Mouse (Mus musculus) cerebellum, postnatal 25 days (tissue): ENCODE data around the gene Mtfmt.

Experiments
- DNase-seq, 2 experiments: peaks; one replicate each; pipeline ENCODE4 v3.0.0; 2021; ENCODE audit warnings: mixed read lengths in 2 of 2

Mtfmt gene

DNA sequence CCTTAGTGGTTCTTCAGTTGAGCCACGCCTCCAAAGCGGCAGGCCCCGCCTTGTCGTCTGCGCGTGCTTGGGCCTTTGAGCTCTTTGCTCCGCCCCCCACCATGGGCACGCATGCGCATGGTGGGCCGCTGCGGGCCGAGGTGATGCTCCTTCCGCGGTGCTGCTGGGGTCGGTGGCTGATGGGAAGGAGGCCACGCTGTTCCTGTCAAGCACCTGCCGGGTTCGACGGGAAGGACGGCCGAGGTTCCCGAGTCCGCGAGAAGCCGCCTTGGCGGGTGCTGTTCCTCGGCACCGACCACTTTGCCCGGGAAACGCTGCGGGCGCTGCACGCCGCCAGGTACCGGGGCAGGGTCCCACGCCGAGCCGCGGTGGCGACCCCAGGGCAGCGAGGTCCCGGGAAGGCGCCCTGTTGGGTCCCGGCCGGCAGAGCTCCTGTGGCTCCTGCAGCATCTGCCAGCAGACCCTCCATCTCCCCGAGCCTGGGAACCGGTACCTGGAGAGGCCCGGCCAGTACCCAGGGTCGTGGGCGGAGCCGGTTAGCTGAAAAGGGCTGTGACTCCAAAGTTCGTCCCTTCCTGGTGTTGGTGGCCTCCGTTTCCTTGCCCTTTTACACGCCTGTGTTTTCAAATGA lies at the start of gene Mtfmt:
Mtfmt (plus strand) TSS at position 112 of the 631 bp plus-strand sequence.
- peak; percentile 91 to 96 for DNase-seq

DNA sequence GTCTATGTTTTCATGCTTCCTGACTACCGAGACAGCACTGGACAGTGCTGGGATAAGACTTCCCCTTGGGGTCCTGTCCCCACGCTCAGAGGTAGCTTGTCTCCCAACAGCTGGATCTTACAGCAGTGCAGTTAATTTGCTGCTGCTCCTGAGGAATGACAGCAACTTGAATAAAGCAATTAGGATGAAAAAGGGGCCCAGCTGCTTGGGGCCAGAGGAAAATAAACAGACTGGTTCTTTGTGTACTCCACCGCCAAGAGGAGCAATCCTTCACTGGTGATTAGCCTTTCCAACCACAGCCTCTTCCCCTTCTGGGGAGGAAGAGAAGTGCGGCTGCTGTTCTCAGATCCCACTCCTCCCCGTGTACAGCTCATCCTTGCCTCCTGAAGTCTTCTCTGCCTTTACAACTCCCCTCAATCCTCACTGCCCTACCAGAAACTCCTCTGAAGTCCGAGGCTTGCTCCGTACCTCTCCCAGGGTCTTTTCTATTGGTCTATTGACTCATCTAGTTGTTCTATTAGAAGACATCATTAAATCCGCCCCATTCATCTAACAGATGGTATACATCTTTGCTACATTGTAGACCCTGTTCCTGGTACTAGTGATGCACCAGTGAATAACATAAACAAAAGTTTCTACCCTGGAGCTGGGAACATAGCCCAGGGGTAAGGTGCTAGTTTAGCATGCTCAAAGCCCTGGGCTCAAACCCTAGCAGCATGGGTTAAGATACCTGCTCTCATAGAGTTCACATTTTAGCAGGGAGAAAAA lies 49.0 kb upstream of the Mtfmt start:
- DNase-seq = no peak

DNA sequence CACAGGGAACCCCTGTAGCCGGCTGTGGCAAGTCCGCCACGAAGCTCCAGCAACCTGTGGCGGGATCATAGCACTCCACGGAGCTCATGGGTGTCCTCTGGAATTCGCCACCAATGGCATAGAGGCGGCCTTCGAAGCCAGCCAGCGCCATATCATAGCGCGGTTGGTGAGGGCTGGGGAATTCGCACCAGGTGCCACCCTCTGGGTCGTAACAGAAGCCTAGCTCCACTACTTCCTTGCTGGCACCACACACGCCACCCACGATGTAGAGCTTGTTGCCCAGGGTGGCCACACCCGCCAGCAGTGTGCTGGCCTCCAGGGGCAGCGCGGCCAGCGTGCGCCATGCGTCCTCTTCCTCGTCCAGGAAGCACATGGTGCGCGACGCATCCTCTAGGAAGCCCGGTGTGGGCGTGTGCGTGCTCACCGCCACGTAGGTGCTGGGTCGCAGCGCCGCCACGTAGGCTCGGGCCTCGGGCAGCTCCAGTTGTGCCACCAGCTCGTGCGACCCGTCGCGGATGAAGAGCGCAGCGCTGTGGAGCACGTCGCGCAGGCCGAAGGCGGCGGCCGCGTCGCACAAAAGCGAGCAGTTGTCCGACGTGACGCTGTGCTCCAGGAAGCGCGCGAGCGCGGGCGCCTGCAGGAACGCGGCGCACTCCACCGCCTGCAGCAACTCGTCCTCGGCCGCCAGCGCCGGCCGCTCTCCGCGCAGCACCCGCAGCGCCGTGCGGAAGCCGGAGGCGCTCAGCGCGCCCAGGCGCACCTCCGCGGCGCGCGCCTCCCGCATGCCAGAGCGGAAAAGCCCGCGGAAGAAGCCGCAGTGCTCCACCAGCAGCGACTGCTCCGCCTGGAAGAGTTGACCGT lies 44.6 kb upstream of the Mtfmt start:
- DNase-seq = no peak

DNA sequence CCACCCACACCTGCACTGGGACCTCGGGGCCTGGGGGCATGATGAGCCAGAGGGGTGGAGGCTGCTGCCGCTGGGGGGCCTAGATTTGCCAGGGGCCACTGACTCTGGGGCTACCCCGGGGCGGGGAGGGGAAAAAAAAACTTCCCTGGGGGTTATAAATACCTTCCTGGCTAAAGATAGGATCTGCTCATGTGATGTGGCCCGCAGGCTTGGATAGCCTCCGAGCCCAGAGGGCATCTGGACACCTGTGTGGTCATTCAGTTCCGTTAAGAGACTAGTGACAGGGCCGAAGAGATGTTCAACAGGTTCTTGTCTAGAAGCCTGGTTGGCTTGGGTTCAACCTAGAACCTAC lies 44.0 kb upstream of the Mtfmt start, which contains the start of gene Kbtbd13:
Kbtbd13 (minus strand) TSS at position 40 of the 352 bp plus-strand sequence.
- no peak for DNase-seq

DNA sequence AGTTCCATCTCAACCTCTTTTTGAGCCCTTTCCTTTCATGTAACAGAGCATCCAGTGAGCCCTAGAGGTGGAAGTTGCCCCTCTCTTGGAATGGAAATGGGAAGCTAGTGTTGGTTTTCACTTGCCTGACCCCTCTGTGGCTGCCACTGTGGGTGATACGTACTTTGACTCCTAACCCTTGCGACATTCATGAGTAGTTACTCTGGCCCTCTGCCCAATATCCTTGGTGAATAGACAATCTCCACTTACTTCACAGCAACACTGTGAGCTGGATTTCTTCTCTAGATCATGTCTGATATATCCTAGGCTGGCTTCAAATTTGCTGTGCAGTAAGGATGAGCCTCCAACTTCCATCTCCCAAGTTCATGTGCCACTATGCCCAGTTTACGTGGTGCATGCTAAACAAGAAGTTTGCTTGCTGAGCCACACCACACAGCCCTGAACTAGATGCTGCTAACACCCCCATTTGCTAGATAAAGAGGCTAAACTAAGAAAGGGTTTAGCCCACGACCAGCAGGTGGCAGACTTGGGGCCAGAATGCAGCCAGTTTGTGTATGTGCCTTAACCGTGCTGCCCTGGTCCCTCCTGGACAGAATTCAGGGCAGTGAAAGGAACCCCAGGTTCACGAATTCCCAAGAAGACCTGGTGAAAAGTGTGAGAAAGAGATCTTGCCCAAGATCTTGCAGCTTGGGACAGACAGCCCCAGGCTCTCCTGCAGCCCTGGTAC lies 42.8 kb upstream of the Mtfmt start:
- peak; percentile 63 to 81 for DNase-seq

DNA sequence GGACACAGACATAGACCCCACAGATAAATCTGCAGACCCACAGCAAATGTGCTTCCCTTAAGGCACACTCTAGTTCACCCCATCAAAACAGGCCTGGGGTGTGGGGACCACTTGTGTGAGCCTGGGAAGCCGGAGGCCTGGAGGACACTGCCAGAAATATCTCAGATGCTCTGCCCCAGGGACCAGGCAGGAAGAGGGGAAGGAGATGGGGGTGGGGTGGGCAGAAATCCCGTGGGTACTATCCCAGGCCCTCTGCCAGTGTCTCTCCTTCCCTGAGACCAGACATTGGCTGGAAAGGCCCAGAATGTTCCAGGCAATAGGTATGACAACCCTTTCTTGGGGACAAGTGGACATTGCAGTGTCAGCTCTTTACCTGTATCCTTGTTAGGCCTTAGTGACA lies 42.0 kb upstream of the Mtfmt start:
- DNase-seq = no peak

DNA sequence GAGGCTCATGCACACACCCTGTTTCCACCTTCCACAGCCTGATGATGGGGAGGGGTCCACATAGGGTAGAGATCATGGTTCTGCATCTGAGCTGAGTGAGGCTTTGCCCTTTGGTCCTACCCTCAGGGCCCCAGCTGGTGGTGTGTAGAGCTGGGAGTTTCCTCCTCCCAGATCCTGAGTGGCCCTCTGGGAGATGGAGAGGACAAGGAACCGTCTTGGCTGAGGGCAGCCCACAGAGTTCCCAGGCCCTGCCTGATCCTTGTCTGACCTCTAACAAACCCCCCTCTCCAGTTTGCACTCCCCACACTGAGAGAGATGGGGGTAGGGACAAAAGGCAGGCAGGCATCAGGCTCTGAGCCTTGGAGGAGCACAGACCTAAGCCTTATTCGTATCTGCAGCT lies 41.2 kb upstream of the Mtfmt start:
- no peak for DNase-seq

DNA sequence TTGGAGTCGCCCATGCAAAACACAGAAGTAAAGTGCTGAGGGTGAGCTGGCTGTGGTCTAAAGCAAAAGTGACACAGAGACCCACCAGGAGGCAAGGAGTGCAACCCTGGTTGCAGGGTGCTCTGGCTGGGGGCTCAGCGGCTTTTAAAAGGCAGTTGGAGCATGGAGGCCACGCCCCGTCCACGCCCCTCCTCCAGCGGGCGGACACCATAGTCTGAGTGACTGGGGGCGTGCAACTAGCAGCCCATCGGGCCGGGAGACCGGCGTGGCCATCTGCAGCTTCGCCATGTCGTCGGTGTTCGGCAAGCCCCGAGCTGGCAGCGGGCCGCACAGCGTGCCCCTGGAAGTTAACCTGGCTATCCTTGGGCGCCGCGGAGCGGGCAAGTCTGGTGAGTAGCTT lies 37.3 kb upstream of the Mtfmt start, which contains the start of gene Rasl12:
Rasl12 (plus strand) TSS at position 228 of the 400 bp plus-strand sequence.
- DNase-seq = peak; percentile 52 to 69

DNA sequence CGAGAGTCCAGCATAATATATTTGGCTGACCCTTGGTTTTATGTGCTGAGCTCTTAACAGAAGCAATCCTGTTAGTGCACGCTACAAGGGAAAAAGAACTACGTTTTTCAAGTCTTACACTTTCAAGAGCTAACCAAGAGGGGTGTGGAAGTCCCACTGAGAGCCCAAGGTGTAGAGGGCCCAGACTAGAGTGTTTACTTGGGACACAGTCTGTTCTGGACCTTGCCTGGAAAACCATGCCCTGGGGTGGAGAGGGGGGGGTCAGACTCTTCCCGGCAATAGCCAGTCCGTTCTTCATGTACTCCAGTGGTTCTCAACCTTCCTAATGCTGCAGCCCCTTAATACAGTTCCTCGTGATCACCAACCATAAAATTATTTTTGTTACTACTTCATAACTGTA lies 35.6 kb upstream of the Mtfmt start:
- DNase-seq = no peak

DNA sequence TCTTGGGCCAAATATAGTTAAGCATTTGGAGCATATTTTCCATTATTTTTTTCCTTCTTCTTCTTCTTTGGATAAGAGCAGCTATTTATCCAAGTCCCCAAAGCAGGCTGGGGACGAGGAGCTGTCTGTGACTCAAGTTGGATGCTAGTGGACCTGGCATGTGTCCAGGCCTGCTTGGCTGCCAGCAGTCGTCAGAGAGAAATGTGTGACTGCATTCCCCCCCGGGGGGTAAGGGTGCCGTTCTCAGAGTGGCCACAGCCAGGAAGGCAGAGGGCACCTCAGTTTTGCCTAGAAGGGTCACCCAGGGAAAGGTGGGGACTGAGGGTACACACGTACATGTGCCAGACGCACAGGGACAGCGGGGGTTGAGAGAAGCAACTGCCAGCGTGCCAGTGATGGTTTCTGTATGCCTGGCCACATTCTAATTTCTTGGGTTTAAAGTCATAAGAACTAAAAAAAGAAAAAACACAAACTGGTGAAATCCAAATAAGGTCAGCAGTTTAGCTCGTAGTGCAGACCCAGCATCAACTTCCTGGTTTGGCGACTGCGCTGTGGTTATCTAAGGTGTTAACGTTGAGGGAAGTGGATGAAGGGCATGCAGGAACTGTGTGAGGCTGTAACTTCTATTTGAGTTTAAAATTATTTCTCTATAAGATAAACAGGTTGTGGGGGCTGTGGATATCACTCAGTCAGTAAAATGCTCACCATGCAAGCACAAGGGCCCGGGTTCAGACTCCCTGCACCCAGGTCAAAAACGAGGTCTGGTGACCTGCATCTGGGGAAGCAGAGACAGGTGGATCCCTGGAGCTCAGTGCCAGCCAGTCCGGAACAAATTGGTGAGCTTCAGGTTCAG lies 31.0 kb upstream of the Mtfmt start:
- peak; percentile 81 to 87 for DNase-seq

DNA sequence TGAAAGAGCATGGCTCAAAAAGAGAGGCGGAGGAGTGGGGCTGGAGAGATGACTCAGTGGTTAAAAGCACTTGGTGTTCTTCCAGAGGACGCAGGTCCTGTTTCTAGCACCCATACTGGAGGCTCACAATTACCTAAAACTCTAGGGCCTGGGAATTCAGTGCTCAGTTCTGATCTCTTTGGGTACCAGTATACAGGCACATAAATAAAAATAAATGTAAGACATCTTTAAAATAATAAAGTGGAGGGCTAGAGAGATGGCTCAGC lies 30.5 kb upstream of the Mtfmt start:
- DNase-seq = no peak

DNA sequence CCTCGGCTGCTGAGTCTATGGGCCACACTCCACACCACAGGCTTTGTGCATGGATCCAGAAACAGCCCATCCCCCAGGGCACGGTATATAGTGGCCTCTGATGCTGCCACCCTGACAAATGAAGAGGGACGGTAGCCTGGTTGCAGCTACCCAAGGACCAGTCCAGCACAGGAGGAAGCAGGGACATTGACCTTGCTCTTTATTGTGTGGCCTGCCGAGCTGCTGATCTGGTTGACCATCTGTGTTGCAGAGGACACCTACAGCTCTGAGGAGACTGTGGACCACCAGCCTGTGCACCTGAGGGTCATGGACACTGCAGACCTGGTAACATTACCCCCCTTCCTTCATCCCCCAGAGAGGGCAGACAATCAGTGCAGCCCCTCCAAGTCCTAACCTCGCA lies 28.3 kb upstream of the Mtfmt start:
- no peak for DNase-seq

DNA sequence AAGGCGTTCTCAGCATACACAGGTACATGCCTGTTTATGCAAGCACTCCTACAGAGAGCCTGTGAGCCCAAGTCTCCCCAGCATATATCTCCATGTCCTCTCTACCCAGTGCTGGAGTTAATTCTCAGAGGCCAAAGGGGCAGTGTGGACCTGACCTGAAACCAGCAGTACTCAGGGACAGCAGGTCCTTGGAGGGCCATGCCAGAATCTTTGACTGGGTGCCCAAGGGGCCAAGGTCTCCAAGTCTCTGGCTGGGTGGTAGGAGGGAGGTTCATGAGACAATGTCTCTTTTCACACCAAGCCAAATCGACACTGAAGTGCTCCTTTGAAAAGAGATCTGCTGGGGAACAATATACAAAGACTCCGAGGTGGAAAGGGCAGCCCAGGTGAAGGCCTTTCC lies 27.7 kb upstream of the Mtfmt start:
- no peak for DNase-seq

DNA sequence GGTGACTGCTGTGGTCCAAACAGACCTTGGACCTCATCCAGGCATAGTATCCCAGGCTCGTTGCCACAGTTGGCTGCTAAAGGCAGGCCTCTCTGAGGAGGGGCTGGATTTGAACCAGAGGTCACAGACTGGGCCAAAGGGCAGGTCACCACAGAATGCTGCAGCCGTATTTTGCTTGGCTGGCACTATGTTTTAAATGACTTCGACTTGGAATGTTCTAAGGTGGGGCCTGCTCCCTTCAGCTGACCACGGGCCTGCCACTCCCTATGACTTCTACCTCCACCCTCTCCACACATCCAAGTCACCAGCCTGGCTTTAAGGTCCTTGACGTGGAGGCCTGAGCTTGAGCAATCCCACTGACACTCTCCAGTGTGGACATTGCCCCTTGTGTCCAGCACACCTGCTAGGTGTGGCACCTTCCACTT lies 26.7 kb upstream of the Mtfmt start:
- no peak for DNase-seq

DNA sequence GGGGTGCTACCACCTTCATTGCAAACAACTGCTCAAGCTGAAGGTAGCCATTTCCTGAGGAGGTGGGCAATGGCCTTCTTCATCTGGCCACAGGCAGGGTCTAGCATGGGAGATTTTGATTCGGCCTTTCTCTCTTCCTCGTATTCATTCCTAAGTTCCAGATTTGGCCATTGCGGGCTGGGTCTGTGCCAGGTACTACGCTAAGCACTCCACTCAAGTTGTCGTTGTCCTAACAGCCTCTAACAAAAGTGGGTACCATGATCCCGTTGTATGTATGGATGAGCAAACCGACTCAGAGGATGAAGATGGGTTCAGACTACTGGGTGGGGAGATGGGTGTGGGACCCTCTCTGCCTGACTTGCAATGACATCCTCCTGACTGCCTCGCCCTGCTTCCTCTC lies 25.2 kb upstream of the Mtfmt start:
- no peak for DNase-seq

DNA sequence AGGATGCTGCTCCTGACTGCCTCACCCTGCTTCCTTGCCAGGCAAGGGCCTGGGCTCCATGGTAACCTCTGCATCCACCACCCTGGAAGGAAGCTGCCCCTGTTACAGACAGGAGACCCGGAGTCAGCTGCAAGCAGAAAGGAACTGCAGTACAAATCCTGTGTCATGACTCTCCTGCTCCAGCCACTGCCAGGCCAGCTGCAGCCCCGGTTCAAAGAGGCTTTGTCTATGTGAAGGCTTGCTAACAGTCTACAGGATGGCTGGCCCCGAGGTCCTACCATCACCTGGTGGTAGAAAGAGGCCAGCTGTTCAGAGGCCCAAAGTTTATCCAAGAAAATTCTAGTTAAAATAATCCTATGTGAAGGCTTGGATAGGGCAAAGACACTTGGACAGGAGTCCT lies 24.3 kb upstream of the Mtfmt start:
- no peak for DNase-seq

DNA sequence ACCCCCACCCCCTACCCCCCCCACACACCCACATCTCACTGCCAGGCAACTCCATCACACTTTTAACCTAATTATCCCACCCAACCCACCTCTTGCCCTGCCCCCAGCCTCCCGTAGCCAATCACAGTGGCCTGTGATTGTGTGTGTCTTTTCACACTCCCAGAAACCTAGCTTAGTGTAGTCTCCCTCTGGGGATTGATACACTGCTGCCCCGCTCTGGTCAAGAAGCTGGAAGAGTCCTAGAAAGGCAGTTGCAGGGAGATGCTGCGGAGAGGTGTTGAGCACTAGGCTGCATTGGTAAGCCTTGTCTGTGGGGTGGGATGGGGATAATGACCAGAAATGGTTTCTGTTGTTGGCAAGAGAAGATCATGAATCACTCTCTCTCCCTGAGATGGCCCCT lies 17.8 kb upstream of the Mtfmt start:
- no peak for DNase-seq

DNA sequence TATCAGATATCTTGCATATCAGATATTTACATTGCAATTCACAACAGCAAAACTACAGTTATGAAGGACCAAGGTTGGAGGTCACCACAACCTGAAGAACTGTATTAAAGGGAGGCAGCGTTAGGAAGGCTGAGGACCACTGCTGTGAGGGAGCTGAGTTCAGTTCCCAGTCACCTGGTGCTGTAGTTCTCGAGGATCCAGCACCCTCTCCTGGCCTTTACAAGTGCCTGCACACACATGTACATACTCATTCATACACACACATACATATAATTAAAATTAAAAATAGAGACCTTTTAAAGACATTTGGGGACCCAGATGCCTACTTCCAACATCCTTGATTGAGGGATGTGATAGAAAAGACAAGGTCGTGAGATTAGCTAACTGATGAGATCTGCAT lies 15.9 kb upstream of the Mtfmt start:
- DNase-seq = no peak

DNA sequence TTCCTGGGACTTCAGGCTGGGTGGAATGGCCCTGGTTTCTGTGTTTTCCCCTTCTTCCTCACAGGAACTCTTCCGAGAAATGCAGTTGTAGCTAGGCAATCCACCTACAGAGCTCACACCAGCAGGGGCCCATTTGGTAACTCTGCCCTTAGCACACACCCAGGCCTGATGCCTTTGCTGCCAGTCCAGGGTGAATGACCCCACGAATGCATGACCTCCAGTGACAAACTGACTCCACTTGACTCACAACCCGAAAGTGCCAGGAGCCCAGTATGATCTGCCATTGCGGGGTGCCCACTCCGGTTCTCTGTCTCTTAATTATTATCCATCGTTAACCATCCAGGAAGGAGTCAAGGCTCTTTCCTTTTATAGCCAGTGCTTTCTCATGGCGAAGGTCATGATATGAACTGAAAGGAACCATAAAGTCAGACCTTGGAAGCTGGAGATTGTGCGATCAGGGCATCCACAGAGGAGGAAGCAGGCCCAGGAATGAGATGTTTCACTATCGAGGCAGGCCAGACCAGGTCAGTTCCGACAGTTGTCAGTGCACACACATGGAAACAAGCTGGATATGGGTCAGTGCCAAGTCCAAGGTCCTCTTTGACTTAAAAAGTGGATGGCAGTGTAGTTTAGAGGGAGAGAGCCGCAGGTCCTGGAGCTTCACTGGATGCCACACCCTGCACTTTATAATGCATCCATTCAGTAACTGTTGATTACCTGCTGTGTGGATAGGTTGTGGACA lies 12.7 kb upstream of the Mtfmt start, which contains the start of gene Slc51b:
Slc51b (minus strand) TSS at position 196 of the 742 bp plus-strand sequence.
- DNase-seq = no peak

DNA sequence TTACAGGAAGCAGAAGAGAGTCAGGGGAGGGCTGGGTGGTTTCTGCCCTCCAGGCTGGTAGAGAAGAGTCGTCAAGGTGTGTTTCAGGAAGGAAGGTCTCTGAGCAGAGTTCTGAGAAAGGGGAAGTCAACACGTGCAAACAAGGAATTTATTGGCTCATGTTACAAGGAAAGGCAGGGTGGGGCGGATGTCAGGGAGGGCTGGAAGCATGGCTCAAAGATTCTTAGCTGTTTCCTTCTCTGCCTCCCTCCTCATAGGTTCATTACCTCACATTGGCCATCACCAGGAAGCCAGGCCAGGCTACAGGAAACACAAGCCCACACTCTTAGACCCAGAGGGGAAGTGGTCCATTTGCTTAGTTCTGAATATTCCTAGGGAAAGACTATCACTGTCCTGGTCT lies 11.2 kb upstream of the Mtfmt start:
- DNase-seq = no peak

DNA sequence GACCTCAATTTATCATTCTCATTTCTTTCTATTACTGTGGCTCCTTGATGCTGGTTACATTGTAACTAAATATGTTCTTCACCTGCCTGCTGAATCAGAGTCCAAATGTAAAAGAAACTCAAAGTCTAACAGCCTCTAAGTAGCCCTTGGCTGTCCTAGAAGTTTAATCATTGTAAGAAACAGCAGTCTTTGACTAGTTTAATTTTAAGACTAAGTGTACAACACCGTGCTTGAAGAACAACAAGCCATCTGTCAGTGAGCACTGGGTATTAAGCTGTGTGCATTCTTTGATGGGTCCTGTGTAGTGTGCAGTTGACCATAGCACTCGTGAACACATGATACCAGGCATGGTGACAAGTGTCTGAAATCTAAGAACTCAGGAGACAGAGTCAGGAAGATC lies 8.1 kb upstream of the Mtfmt start:
- DNase-seq = no peak
